Mouse (Mus musculus): ENCODE measurements around the gene Spag8. TPM values are rescaled to one million over a fixed set of nuclear protein-coding genes. Genes with fewer than 3 reads are reported as not detected.

Gene Spag8
- 6.8 and 17.0 TPM in 2 replicates for total RNA-seq (2014; rRNA removed)
- polyA plus RNA-seq (2015; fragmentation: Nextera tagmentation; extraction: Ambion mirVana): 7.8 and 8.2 TPM in 2 replicates

DNA sequence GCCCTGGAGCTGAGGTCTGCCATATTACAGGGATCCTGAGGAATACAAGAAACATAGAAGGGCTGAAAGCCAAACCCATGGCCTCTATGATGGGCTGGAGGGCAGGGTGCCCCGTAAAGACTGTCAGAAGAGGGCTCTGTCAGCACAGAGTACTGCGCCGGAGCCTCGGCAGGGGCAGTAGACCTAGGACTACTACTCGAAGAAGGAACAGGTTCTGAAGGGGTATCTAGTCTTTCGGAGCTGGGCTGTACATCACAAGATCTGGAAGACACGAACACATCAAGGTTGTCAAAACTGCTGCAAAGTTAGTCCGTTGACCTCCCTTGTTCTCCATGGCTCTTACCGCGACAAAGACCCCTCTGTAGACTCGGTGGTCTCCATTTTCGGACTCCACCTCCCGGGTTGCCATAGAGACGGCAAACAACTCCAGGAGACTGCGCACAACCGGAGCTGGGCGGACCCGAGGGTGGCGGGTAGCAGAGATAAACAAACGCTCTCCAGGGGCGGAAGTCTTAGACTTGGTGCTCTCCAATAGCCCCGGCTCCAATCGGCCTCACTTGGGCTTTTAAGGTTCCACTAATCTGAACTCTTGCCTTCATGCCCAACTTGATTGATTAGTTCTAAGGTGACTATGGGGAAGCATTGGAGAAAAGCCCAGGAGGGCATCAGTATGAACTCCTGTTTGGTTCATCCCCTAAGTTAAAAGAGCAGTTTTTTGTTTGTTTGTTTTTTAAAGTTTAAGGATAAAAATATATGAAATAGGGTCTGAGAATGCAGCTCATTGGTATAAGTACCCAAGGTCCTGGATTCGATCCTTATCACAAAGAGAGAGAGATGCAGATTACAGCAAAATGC lies at the start of gene Spag8:
Gene Spag8, minus strand, starts transcription at position 434 of the 855 bp plus-strand sequence.
- 0 out of 2 replicates have a peak, but pooled peaks have one; percentile 21 for ATAC-seq
- H3K4me2 ChIP-seq (ENCODE audit: low read depth, low read length): peak within 1 kb of the TSS; percentile 47
- no peak within 1 kb of the TSS for H3K9ac ChIP-seq (replicated peaks; ENCODE audit: low read length)
- no peaks in the 10 kb centered on the region for H3K9me3 ChIP-seq (ENCODE audit: low read length)
- no peaks in the 10 kb centered on the region for H3K27me3 ChIP-seq (ENCODE audit: insufficient read depth, low read length)
- peaks cover 3% of the 10 kb centered on the region; the same call in 1 of the 2 replicates for H3K36me3 ChIP-seq (ENCODE audit: insufficient read depth, low read length)
- WGBS: 12% methylated on average over 24 of the region's 24 CpGs
- DNase-seq (ENCODE audit: low spot score): peak; percentile 79
- peak within 1 kb of the TSS; percentile 19 for H3K4me3 ChIP-seq (ENCODE audit: low read length)
- peak within 1 kb of the TSS; percentile 57 for H3K27ac ChIP-seq
- H3K4me1 ChIP-seq (ENCODE audit: insufficient read depth, low read length): no peaks in the 10 kb centered on the region
- no peak for TF ChIP-seq CTCF (IDR thresholded peaks at IDR 0.05; ENCODE audit: low read depth)

DNA sequence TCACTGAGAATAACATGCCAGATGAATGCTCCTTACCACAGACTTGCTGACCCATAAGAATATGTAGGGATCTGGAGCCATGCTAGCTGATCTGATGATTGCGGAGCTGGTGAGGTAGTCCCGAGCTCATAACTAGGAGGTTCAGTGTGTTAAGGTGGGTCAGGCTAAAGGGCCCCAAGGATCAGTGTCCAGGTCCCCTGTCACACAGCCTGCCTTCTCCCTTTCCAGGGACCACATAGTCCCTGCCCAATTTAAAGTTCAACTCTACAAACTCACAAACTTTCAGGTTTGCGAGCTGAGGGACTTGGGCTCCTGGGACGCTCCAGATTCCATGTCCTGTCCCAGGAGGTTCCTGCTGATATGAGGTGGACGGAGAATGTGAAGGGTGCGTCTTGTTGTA lies 47.3 kb upstream of the Spag8 start, which contains the start of gene Olfr70:
Gene Olfr70, minus strand, starts transcription at position 101 of the 400 bp plus-strand sequence.
- Histone ChIP-seq H3K27ac (no peak within 1 kb of the TSS), H3K9me3 (ENCODE audit: low read length) (no peaks in the 10 kb centered on the region), H3K4me1 (ENCODE audit: insufficient read depth, low read length) (peaks cover 5% of the 10 kb centered on the region; the same call in 1 of the 2 replicates), H3K36me3 (ENCODE audit: insufficient read depth, low read length) (no peaks in the 10 kb centered on the region), H3K27me3 (ENCODE audit: insufficient read depth, low read length) (no peaks in the 10 kb centered on the region), H3K4me3 (ENCODE audit: low read length) (no peak within 1 kb of the TSS), H3K9ac (replicated peaks; ENCODE audit: low read length) (no peak within 1 kb of the TSS), H3K4me2 (ENCODE audit: low read depth, low read length) (no peak within 1 kb of the TSS)
- 87% methylated on average over 6 of the region's 6 CpGs for WGBS
- ATAC-seq (no peak), DNase-seq (ENCODE audit: low spot score) (no peak)
- TF ChIP-seq CTCF (IDR thresholded peaks at IDR 0.05; ENCODE audit: low read depth): no peak

DNA sequence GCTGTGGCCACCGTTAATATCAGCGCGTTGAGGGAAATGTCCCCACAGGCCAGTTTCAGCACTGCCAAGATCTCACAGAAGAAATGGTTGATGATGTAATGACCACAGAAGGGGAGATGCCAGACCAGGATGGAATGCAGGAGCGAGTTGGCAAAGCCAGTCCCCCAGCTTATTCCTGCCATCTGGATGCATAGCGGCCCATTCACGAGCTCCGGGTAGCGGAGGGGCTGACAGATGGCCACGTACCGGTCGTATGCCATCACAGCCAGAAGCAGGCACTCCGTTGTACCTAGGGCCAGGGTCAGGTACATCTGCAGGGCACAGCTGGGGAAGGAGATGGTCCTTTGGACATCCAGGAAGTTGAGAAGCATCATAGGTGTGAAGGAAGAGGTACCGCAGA lies 43.2 kb upstream of the Spag8 start:
- Histone ChIP-seq H3K4me2 (ENCODE audit: low read depth, low read length) (no peak overlapping the region), H3K4me1 (ENCODE audit: insufficient read depth, low read length) (peaks cover 5% of the 10 kb centered on the region; the same call in 1 of the 2 replicates), H3K9me3 (ENCODE audit: low read length) (no peaks in the 10 kb centered on the region), H3K27me3 (ENCODE audit: insufficient read depth, low read length) (no peaks in the 10 kb centered on the region), H3K4me3 (ENCODE audit: low read length) (no peak overlapping the region), H3K27ac (no peak overlapping the region), H3K9ac (replicated peaks; ENCODE audit: low read length) (no peak overlapping the region), H3K36me3 (ENCODE audit: insufficient read depth, low read length) (no peaks in the 10 kb centered on the region)
- DNase-seq (ENCODE audit: low spot score) (peak; percentile 49), ATAC-seq (peak; percentile 54; the same call in 1 of the 2 replicates)
- WGBS: 60% methylated on average over 13 of the region's 13 CpGs
- TF ChIP-seq CTCF (IDR thresholded peaks at IDR 0.05; ENCODE audit: low read depth): no peak

DNA sequence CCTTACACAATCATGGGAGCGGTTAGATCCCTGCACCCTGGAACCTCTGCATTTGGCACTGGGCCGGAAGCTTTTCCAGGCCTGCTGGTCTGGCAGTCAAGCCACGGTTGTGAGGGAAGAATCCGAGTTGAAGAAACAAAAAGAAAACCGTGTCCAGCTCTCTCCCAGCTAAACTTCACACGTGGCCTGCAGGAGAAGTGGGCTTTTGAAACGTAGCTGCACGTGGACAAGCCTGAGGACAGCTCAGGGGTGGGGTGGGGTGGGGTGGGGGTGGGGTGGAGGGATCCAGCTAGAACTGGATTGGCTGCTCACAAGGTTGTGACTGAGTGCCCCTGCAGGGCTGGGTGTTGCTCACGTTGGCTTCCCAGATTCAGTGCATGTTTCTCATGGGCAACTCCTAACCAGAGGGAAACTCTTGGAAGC lies 41.9 kb upstream of the Spag8 start:
- ATAC-seq (peak; percentile 61; the same call in 1 of the 2 replicates), DNase-seq (ENCODE audit: low spot score) (peak; percentile 5)
- Histone ChIP-seq H3K9ac (replicated peaks; ENCODE audit: low read length) (no peak overlapping the region), H3K27ac (no peak overlapping the region), H3K27me3 (ENCODE audit: insufficient read depth, low read length) (no peaks in the 10 kb centered on the region), H3K4me3 (ENCODE audit: low read length) (no peak overlapping the region), H3K4me1 (ENCODE audit: insufficient read depth, low read length) (peaks cover 5% of the 10 kb centered on the region; the same call in 1 of the 2 replicates), H3K4me2 (ENCODE audit: low read depth, low read length) (no peak overlapping the region), H3K36me3 (ENCODE audit: insufficient read depth, low read length) (no peaks in the 10 kb centered on the region; the same call in 1 of the 2 replicates), H3K9me3 (ENCODE audit: low read length) (no peaks in the 10 kb centered on the region)
- 23% methylated on average over 9 of the region's 9 CpGs for WGBS
- TF ChIP-seq CTCF (IDR thresholded peaks at IDR 0.05; ENCODE audit: low read depth): no peak

DNA sequence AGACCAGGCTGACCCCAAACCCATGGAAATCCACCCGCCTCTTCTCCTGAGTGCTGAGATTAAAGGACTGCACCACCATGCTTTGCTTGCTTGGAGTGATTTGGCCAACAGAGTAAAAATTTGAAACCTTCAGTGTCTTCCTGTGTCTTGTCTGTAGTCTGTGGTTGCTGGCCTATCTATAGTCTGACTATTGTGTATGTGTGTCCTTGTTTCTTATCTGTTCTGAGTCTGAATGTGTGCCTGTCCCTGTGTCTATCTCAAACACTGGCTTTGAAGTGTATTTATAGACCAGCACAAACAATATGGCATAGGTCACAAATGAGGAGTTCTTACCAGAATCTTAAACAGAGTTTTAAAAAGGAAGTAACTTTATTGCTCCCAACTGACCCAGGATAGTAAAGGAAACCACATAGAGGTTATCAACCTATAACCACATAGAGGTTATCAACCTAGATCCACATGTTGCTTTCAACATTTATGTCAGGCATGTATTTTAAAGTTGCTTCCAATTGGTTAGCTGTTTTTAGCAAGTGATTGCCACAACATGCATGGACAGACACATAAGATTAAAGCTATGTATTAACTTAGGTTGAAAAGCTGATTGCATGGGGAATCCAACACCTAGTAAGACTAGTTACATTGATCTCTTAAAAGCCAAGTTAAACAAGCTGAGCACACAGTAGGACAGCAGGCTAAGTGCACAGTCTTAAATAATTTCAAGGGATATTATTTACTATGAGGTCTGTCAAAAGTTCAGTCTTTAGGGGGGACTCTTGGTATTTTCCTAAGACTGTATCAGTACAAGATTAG lies 41.2 kb upstream of the Spag8 start:
- no peak overlapping the region for H3K4me2 ChIP-seq (ENCODE audit: low read depth, low read length)
- TF ChIP-seq CTCF (IDR thresholded peaks at IDR 0.05; ENCODE audit: low read depth): no peak
- 93% methylated on average over 1 of the region's 1 CpGs for WGBS
- H3K27me3 ChIP-seq (ENCODE audit: insufficient read depth, low read length): no peaks in the 10 kb centered on the region
- no peak for ATAC-seq
- no peaks in the 10 kb centered on the region for H3K9me3 ChIP-seq (ENCODE audit: low read length)
- peaks cover 5% of the 10 kb centered on the region; the same call in 1 of the 2 replicates for H3K4me1 ChIP-seq (ENCODE audit: insufficient read depth, low read length)
- peaks cover 4% of the 10 kb centered on the region for H3K36me3 ChIP-seq (ENCODE audit: insufficient read depth, low read length)
- no peak for DNase-seq (ENCODE audit: low spot score)
- no peak overlapping the region for H3K27ac ChIP-seq
- H3K9ac ChIP-seq (replicated peaks; ENCODE audit: low read length): no peak overlapping the region
- H3K4me3 ChIP-seq (ENCODE audit: low read length): no peak overlapping the region

DNA sequence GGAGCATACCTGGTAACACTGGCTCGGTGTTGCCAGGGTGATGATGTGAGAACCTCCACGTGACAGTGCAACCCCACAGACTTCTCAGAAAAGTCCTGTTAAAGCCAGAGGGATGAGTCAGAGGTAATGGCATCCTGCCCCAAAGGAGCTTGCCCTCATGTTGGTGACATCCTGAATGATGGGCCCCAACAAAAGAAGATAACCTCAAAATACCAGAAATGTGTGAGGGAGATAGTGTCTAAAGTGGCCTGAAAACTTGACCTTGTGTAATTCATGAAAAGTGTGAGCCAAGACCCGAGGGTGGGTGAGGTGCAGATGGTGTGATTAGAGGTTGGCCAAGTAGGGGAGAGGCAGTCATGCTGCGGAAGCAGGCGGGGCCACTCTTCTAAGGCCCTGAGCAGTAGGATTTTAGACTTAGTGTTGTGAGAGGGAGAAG lies 40.4 kb upstream of the Spag8 start:
- H3K27ac ChIP-seq: no peak overlapping the region
- 75% methylated on average over 5 of the region's 5 CpGs for WGBS
- no peak for ATAC-seq
- H3K9ac ChIP-seq (replicated peaks; ENCODE audit: low read length): no peak overlapping the region
- H3K9me3 ChIP-seq (ENCODE audit: low read length): no peaks in the 10 kb centered on the region
- TF ChIP-seq CTCF (IDR thresholded peaks at IDR 0.05; ENCODE audit: low read depth): no peak
- peaks cover 5% of the 10 kb centered on the region; the same call in 1 of the 2 replicates for H3K4me1 ChIP-seq (ENCODE audit: insufficient read depth, low read length)
- no peak overlapping the region for H3K4me2 ChIP-seq (ENCODE audit: low read depth, low read length)
- H3K4me3 ChIP-seq (ENCODE audit: low read length): no peak overlapping the region
- H3K27me3 ChIP-seq (ENCODE audit: insufficient read depth, low read length): no peaks in the 10 kb centered on the region
- no peak for DNase-seq (ENCODE audit: low spot score)
- peaks cover 11% of the 10 kb centered on the region for H3K36me3 ChIP-seq (ENCODE audit: insufficient read depth, low read length)
